Mouse (Mus musculus) liver, adult 2 months (tissue): ENCODE measurements around the gene Hist3h2a.

Source experiments
- CTCF ChIP-seq: fragments of 200-500 bp; IDR thresholded peaks from 2 replicates; pipeline ENCODE4 v1.5.1; 2011; ENCODE audit warnings: low read depth, low read length, control low read depth
- POLR2A ChIP-seq: fragments of 200-500 bp; IDR thresholded peaks from 2 replicates; pipeline ENCODE4 v1.6.1; 2011; ENCODE audit warnings: low read length, control low read depth; ENCODE audit not compliant: insufficient read depth; ENCODE audit errors: extremely low read depth

DNA sequence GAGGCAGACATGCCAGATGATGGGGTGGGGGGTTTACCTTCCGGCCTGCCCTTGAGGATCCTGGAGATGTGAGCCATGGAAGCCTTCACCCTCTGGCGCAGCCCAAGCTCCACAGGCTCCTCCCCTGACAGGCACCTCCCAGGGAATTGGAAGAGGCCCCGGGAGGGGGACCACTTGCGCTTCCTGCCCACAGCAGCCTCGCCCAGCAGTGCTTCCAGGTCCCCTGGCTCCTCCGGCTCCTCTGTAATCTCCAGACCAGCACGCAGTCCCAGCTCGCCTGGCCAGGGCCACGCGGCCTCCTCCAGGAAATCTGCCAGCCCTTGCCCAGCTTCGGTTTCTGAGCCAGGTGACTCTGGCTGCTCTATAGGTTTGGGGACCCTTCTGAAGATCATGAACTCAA is 44.7 kb downstream of the Hist3h2a start:
- no peak for TF ChIP-seq CTCF
- TF ChIP-seq POLR2A, result no peak
